Mouse (Mus musculus) lung, adult 2 months (tissue): ENCODE data around the gene Gm49318.

Experiments
- CTCF ChIP-seq: fragments of 200-500 bp; IDR thresholded peaks from 2 replicates; pipeline ENCODE4 v1.5.1; 2011; ENCODE audit warnings: mild to moderate bottlenecking, low read length, control low read depth; ENCODE audit not compliant: insufficient read depth
- POLR2A ChIP-seq: fragments of 200-500 bp; IDR thresholded peaks from 2 replicates; pipeline ENCODE4 v1.6.1; 2011; ENCODE audit warnings: low read depth, mild to moderate bottlenecking, control low read depth, low read length, borderline replicate concordance; ENCODE audit errors: extremely low read depth

GRCm38 (mm10) chr9:22012731-22013130, 58.3 kb downstream of the Gm49318 start:
- TF ChIP-seq CTCF (no peak), POLR2A (no peak)
